Mouse (Mus musculus): ENCODE results near the gene 0610030E20Rik. TPM values are rescaled to one million over a fixed set of nuclear protein-coding genes. Genes with fewer than 3 reads are reported as not detected.
A peak's percentile ranks its signal among the peaks of the same experiment; 100 is the strongest.

Gene 0610030E20Rik
- polyA plus RNA-seq, 1 experiment = 21.8 TPM

DNA sequence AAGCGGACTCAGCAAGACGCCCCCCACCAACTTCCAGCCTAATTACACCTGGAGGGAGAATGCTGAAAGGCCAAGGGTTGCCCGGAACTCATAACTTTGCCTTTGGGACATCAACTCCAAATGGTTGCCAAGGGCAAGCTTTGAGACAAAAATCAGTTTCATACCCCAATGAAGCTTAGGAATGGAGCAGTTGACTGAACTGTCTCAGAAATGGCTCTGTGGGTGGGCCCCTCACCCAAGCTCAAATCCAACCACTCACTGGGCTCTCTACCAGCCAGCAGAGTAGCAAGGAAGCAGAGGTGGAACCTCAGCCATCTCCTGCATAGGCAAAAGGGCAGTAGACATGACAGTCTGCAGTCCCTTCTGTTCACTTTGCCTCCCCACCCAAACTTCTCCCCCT, 40.7 kb downstream of the 0610030E20Rik start:
- TF ChIP-seq CTCF (IDR thresholded peaks at IDR 0.05; ENCODE audit: control insufficient read depth, insufficient read depth, low read length) (no peak), POLR2A (IDR thresholded peaks at IDR 0.05; ENCODE audit: borderline replicate concordance, control insufficient read depth, low read depth, low read length) (no peak)
- Histone ChIP-seq H3K4me3 (replicated peaks; ENCODE audit: control insufficient read depth, low read depth, low read length) (no peak overlapping the region), H3K4me1 (ENCODE audit: control insufficient read depth, insufficient read depth, low read length) (peaks cover 4% of the 10 kb centered on the region), H3K27ac (ENCODE audit: control insufficient read depth, insufficient read depth, low read depth, low read length, poor library complexity) (0 out of 2 replicates have a peak overlapping the region, but pooled peaks have one; percentile 99)
- 82% methylated on average over 3 of the region's 3 CpGs for WGBS

DNA sequence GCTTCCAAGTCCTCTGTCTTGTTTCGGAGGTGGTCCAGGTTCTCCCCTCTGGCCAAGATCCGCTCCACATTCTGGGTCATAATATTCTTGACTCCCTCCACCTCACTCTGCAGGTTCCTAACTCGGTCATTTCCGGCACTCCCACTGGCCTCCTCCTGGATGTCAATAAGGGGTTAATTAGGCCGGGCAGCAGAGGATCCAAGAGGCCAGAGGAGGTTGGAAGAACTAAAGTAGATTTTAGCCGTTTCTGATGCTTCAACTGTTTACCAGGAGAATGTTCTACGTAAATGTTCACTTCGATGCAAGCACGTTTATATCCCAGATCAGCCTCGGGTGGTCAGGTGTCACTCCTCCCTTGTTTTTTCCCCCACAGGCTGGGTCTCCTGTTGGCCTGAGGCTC, 41.1 kb downstream of the 0610030E20Rik start:
- Histone ChIP-seq H3K4me3 (replicated peaks; ENCODE audit: control insufficient read depth, low read depth, low read length) (peak overlapping the region; percentile 15), H3K4me1 (ENCODE audit: control insufficient read depth, insufficient read depth, low read length) (peaks cover 4% of the 10 kb centered on the region), H3K27ac (ENCODE audit: control insufficient read depth, insufficient read depth, low read depth, low read length, poor library complexity) (peak overlapping the region; percentile 99; the same call in 1 of the 2 replicates)
- no peak for TF ChIP-seq CTCF (IDR thresholded peaks at IDR 0.05; ENCODE audit: control insufficient read depth, insufficient read depth, low read length)
- TF ChIP-seq POLR2A (IDR thresholded peaks at IDR 0.05; ENCODE audit: borderline replicate concordance, control insufficient read depth, low read depth, low read length) = no peak
- WGBS = 52% methylated on average over 10 of the region's 10 CpGs

DNA sequence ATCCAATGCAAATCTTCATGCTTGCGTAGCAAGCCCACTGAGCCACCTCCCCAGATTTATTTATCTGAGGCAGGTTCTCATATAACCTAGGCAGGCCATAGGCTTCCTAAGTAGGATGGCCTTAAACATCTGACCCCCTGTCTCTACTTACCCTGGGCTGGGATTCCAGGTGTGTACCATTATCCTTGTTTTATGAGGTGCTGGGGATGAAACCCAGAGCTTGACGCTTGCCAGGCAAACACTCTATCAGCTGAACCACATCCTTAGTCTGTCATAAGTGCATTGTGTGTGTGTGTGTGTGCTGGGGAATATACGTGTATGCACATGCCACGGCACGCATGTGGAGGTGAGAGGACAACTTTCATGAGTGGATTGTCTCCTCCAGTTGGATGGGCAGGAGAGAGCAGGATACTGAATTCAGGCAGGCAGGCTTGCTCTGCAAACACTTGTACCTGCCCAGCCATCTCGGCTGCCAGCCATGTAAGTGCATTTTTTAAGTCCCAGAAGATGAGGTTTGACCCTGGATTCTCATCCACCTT, 41.7 kb downstream of the 0610030E20Rik start:
- peak overlapping the region; percentile 99 for H3K27ac ChIP-seq (ENCODE audit: control insufficient read depth, insufficient read depth, low read depth, low read length, poor library complexity)
- H3K4me3 ChIP-seq (replicated peaks; ENCODE audit: control insufficient read depth, low read depth, low read length) = peak overlapping the region; percentile 93
- TF ChIP-seq POLR2A (IDR thresholded peaks at IDR 0.05; ENCODE audit: borderline replicate concordance, control insufficient read depth, low read depth, low read length) = no peak
- TF ChIP-seq CTCF (IDR thresholded peaks at IDR 0.05; ENCODE audit: control insufficient read depth, insufficient read depth, low read length) = no peak
- peaks cover 4% of the 10 kb centered on the region for H3K4me1 ChIP-seq (ENCODE audit: control insufficient read depth, insufficient read depth, low read length)
- WGBS = 39% methylated on average over 6 of the region's 6 CpGs

DNA sequence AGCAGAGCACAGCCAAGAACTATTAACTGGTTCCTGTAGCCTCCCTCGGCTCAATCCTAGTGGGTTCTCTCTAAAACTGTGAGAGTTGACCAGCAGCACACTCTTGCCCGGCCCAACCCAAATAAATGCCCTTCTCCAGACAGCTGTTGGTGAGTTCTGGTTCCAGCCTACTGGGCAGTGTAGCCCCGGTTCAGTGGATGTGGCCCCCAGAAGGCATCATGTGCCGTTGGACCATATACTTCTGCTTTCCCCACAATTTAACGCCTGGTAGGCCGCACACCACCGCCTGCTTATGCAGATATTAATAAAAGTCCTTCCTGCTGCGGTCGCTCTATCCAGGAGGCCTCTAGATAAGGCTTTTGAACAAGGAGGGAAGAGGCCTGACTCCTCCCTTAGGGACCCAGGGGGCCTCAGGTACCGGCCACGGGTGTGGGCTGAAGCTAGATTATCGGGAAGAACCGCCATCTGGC, 42.4 kb downstream of the 0610030E20Rik start:
- TF ChIP-seq POLR2A (IDR thresholded peaks at IDR 0.05; ENCODE audit: borderline replicate concordance, control insufficient read depth, low read depth, low read length) (no peak; the same call in 1 of the 2 replicates), CTCF (IDR thresholded peaks at IDR 0.05; ENCODE audit: control insufficient read depth, insufficient read depth, low read length) (no peak)
- under 1% methylated on average over 13 of the region's 13 CpGs for WGBS
- peaks cover 6% of the 10 kb centered on the region for H3K4me1 ChIP-seq (ENCODE audit: control insufficient read depth, insufficient read depth, low read length)

DNA sequence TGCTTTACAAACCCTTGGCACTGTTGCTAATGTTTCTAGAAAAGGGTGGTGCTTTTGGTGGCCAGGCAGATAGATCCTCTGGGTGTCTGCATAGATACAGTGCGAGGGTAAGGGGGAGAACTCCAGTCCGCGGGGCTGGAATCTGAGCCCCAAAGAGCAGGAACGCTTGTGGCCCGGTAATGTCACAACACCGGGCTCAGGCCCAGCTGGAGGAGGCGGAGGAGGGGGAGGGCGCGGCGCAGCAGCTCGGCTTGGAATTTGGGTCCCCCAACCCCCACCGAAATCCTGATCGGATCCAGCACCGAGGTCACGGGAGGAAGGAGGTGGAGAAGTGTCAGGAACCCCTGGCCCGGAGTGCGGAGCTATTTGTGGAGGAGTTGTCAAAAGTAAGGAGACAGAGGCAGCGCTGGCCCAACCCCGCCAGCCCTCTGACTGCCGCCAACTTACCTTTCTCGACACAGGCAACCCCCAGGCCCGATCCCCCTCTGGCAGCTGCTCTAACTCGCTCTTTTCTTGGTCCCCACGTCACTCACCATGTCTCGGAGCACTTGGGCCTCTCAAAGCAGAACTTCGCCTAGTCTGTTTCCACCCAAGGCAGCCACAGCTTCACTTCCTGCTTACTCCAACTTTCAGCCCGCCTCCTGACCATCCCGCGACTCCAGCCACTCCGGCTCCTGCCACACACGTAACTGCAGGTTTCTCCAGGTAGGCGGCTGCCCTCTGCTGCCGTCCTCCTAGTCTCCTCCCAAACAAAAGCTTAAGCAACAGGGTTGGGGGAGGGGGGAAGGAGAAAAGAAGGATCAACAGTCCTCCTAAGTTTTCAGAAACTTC, 43.0 kb downstream of the 0610030E20Rik start, which contains the start of gene Vamp8:
Gene Vamp8, minus strand, starts transcription at position 763 of the 831 bp plus-strand sequence.
- WGBS = under 1% methylated on average over 33 of the region's 33 CpGs
- TF ChIP-seq CTCF (IDR thresholded peaks at IDR 0.05; ENCODE audit: control insufficient read depth, insufficient read depth, low read length) (peak; percentile 17; the same call in 1 of the 2 replicates), POLR2A (IDR thresholded peaks at IDR 0.05; ENCODE audit: borderline replicate concordance, control insufficient read depth, low read depth, low read length) (peak; percentile 81)
- peak within 1 kb of the TSS; percentile 99 for H3K27ac ChIP-seq (ENCODE audit: control insufficient read depth, insufficient read depth, low read depth, low read length, poor library complexity)
- peak within 1 kb of the TSS; percentile 93 for H3K4me3 ChIP-seq (replicated peaks; ENCODE audit: control insufficient read depth, low read depth, low read length)
- H3K4me1 ChIP-seq (ENCODE audit: control insufficient read depth, insufficient read depth, low read length) = peaks cover 6% of the 10 kb centered on the region

More for the DNA sequence above, 42.4 kb downstream of the 0610030E20Rik start:
- Histone ChIP-seq H3K27ac (ENCODE audit: control insufficient read depth, insufficient read depth, low read depth, low read length, poor library complexity) (peak overlapping the region; percentile 99), H3K4me3 (replicated peaks; ENCODE audit: control insufficient read depth, low read depth, low read length) (peak overlapping the region; percentile 93)

DNA sequence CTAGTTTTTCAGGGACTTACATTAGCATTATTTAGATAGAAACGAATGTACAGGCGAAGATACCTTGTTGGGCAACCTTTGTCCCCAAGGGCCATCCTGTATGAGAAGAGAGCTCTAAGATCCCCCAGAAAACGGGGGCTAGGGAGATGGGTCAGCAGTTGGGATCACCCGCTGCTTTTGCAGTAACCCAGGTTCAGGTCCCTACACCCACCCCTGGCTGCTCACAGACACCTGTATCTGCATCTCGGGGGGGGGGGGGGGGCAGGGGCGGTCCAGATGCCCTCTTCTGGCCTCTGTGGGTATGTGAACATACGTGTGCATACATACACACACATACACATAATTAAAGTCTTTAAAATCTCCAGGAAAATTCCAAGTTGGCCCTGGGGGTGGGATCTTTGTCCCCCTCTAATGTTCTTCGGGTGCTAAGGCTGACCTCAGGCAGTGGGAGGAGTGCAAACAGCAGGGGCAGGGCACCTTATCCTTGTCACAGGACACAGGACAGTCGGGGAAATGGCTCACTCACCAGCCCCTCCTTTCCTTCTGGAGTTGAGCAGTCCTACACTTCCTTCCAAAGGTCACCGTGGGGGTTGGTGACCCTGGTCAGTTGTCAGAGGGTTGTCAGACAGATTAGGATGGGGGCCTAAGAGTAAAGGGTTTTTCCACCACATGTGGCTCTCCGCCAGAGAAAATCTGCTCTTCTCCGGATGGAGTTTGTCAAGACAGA, 43.8 kb downstream of the 0610030E20Rik start:
- 18% methylated on average over 12 of the region's 12 CpGs for WGBS
- TF ChIP-seq CTCF (IDR thresholded peaks at IDR 0.05; ENCODE audit: control insufficient read depth, insufficient read depth, low read length) (no peak), POLR2A (IDR thresholded peaks at IDR 0.05; ENCODE audit: borderline replicate concordance, control insufficient read depth, low read depth, low read length) (no peak)
- peaks cover 6% of the 10 kb centered on the region for H3K4me1 ChIP-seq (ENCODE audit: control insufficient read depth, insufficient read depth, low read length)
- peak overlapping the region; percentile 93 for H3K4me3 ChIP-seq (replicated peaks; ENCODE audit: control insufficient read depth, low read depth, low read length)
- peak overlapping the region; percentile 99 for H3K27ac ChIP-seq (ENCODE audit: control insufficient read depth, insufficient read depth, low read depth, low read length, poor library complexity)

DNA sequence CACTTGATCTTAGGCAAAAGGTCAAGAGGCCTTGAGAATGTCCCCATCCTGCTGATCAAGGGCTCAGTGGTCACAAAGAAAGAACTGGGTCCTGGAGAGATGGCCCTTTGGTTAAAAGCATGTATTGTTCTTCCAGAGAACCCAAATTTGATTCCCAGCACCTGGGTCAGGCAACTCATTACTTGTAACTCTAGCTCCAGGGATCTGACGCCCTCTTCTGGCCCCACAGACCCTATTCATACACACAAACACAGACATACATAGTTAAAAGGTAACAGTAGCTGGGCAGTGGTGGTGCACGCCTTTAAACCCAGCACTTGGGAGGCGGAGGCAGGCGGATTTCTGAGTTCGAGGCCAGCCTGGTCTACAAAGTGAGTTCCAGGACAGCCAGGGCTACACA, 45.2 kb downstream of the 0610030E20Rik start:
- Histone ChIP-seq H3K4me3 (replicated peaks; ENCODE audit: control insufficient read depth, low read depth, low read length) (no peak overlapping the region), H3K4me1 (ENCODE audit: control insufficient read depth, insufficient read depth, low read length) (peaks cover 6% of the 10 kb centered on the region), H3K27ac (ENCODE audit: control insufficient read depth, insufficient read depth, low read depth, low read length, poor library complexity) (no peak overlapping the region)
- WGBS = 87% methylated on average over 5 of the region's 5 CpGs
- no peak for TF ChIP-seq CTCF (IDR thresholded peaks at IDR 0.05; ENCODE audit: control insufficient read depth, insufficient read depth, low read length)
- no peak for TF ChIP-seq POLR2A (IDR thresholded peaks at IDR 0.05; ENCODE audit: borderline replicate concordance, control insufficient read depth, low read depth, low read length)
